Mouse (Mus musculus): ENCODE measurements at regions not wholly inside any gene's neighbourhood (a gene's known extent, or its start where the extent isn't known, plus 50 kb on each side); places are given as distances from the start of the nearest gene placed in this dataset.

GRCm38 (mm10) chr2:75147967-75148366, 322.4 kb downstream of the Mtx2 start:
- Histone ChIP-seq H3K9ac (ENCODE audit: low read depth, low read length) (no peak overlapping the region), H3K27me3 (ENCODE audit: control insufficient read depth, insufficient read depth, low read length) (no peaks in the 10 kb centered on the region), H3K4me1 (ENCODE audit: control insufficient read depth, insufficient read depth, low read length) (no peaks in the 10 kb centered on the region), H3K4me3 (ENCODE audit: low read length) (no peak overlapping the region), H3K4me2 (replicated peaks; ENCODE audit: low read depth, low read length) (no peak overlapping the region), H3K36me3 (ENCODE audit: control insufficient read depth, insufficient read depth, low read length) (no peaks in the 10 kb centered on the region), H3K27ac (ENCODE audit: low read depth, low read length) (no peak overlapping the region), H3K9me3 (ENCODE audit: control insufficient read depth, low read length) (no peaks in the 10 kb centered on the region)
- no peak for ATAC-seq (ENCODE audit: low FRiP score, low TSS enrichment)
- WGBS = 22% methylated on average over 8 of the region's 8 CpGs

DNA sequence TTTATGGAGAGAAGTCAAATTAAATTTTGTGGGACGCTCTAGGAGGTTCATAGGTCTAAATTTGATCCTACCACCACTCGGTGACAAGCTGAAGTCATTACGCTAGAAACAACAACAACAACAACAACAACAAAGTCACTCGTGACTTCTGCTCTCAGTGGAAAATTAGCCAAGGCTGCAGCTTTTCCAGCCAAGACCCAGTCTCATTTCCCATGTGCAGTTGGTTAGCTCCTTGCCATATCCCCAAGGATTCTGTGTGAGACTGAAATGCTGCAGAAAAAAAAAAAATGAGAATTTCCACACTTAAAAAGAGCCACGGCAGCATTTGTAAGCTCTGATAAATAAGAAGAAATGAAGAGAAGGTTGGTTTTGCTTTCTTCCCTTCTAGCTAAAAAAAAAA, 323.4 kb downstream of the Mtx2 start:
- Histone ChIP-seq H3K4me1 (ENCODE audit: control insufficient read depth, insufficient read depth, low read length) (no peaks in the 10 kb centered on the region), H3K9ac (ENCODE audit: low read depth, low read length) (no peak overlapping the region), H3K36me3 (ENCODE audit: control insufficient read depth, insufficient read depth, low read length) (no peaks in the 10 kb centered on the region), H3K4me2 (replicated peaks; ENCODE audit: low read depth, low read length) (no peak overlapping the region), H3K27me3 (ENCODE audit: control insufficient read depth, insufficient read depth, low read length) (no peaks in the 10 kb centered on the region), H3K4me3 (ENCODE audit: low read length) (no peak overlapping the region), H3K27ac (ENCODE audit: low read depth, low read length) (no peak overlapping the region), H3K9me3 (ENCODE audit: control insufficient read depth, low read length) (no peaks in the 10 kb centered on the region)
- WGBS = 51% methylated on average over 5 of the region's 5 CpGs
- ATAC-seq (ENCODE audit: low FRiP score, low TSS enrichment) = no peak

GRCm38 (mm10) chr2:75149562-75149961, 324.0 kb downstream of the Mtx2 start:
- no peak for ATAC-seq (ENCODE audit: low FRiP score, low TSS enrichment)
- Histone ChIP-seq H3K36me3 (ENCODE audit: control insufficient read depth, insufficient read depth, low read length) (no peaks in the 10 kb centered on the region), H3K9ac (ENCODE audit: low read depth, low read length) (peak overlapping the region; percentile 8; the same call in 1 of the 2 replicates), H3K4me3 (ENCODE audit: low read length) (peak overlapping the region; percentile 28), H3K27me3 (ENCODE audit: control insufficient read depth, insufficient read depth, low read length) (no peaks in the 10 kb centered on the region), H3K27ac (ENCODE audit: low read depth, low read length) (no peak overlapping the region), H3K4me1 (ENCODE audit: control insufficient read depth, insufficient read depth, low read length) (0 out of 2 replicates have a peak, but pooled peaks cover under 1% of the 10 kb centered on the region), H3K9me3 (ENCODE audit: control insufficient read depth, low read length) (no peaks in the 10 kb centered on the region), H3K4me2 (replicated peaks; ENCODE audit: low read depth, low read length) (peak overlapping the region; percentile 43)
- WGBS = 16% methylated on average over 12 of the region's 12 CpGs

- Histone ChIP-seq H3K27me3 (ENCODE audit: control insufficient read depth, insufficient read depth, low read length) (no peaks in the 10 kb centered on the region), H3K9ac (ENCODE audit: low read depth, low read length) (no peak overlapping the region), H3K36me3 (ENCODE audit: control insufficient read depth, insufficient read depth, low read length) (no peaks in the 10 kb centered on the region), H3K4me1 (ENCODE audit: control insufficient read depth, insufficient read depth, low read length) (peaks cover 2% of the 10 kb centered on the region; the same call in 1 of the 2 replicates), H3K9me3 (ENCODE audit: control insufficient read depth, low read length) (no peaks in the 10 kb centered on the region), H3K4me3 (ENCODE audit: low read length) (no peak overlapping the region), H3K4me2 (replicated peaks; ENCODE audit: low read depth, low read length) (no peak overlapping the region), H3K27ac (ENCODE audit: low read depth, low read length) (no peak overlapping the region)
- WGBS = 2% methylated on average over 6 of the region's 6 CpGs
- ATAC-seq (ENCODE audit: low FRiP score, low TSS enrichment) = no peak
These were observed 325.4 kb downstream of the Mtx2 start for GRCm38 (mm10) chr2:75150986-75151385.

GRCm38 (mm10) chr2:75151519-75151918, 325.9 kb downstream of the Mtx2 start:
- no peak for ATAC-seq (ENCODE audit: low FRiP score, low TSS enrichment)
- no peak overlapping the region for H3K4me2 ChIP-seq (replicated peaks; ENCODE audit: low read depth, low read length)
- no peaks in the 10 kb centered on the region for H3K9me3 ChIP-seq (ENCODE audit: control insufficient read depth, low read length)
- no peaks in the 10 kb centered on the region for H3K27me3 ChIP-seq (ENCODE audit: control insufficient read depth, insufficient read depth, low read length)
- H3K36me3 ChIP-seq (ENCODE audit: control insufficient read depth, insufficient read depth, low read length) = no peaks in the 10 kb centered on the region
- H3K27ac ChIP-seq (ENCODE audit: low read depth, low read length) = no peak overlapping the region
- 87% methylated on average over 8 of the region's 8 CpGs for WGBS
- no peak overlapping the region for H3K4me3 ChIP-seq (ENCODE audit: low read length)
- H3K4me1 ChIP-seq (ENCODE audit: control insufficient read depth, insufficient read depth, low read length) = peaks cover 2% of the 10 kb centered on the region; the same call in 1 of the 2 replicates
- no peak overlapping the region for H3K9ac ChIP-seq (ENCODE audit: low read depth, low read length)

GRCm38 (mm10) chr2:75152477-75152990, 326.9 kb downstream of the Mtx2 start:
- no peaks in the 10 kb centered on the region for H3K9me3 ChIP-seq (ENCODE audit: control insufficient read depth, low read length)
- H3K27me3 ChIP-seq (ENCODE audit: control insufficient read depth, insufficient read depth, low read length) = no peaks in the 10 kb centered on the region
- no peaks in the 10 kb centered on the region for H3K36me3 ChIP-seq (ENCODE audit: control insufficient read depth, insufficient read depth, low read length)
- WGBS = 31% methylated on average over 6 of the region's 6 CpGs
- H3K4me3 ChIP-seq (ENCODE audit: low read length) = no peak overlapping the region
- H3K4me1 ChIP-seq (ENCODE audit: control insufficient read depth, insufficient read depth, low read length) = peaks cover 2% of the 10 kb centered on the region; the same call in 1 of the 2 replicates
- no peak for ATAC-seq (ENCODE audit: low FRiP score, low TSS enrichment)
- H3K9ac ChIP-seq (ENCODE audit: low read depth, low read length) = no peak overlapping the region
- no peak overlapping the region for H3K27ac ChIP-seq (ENCODE audit: low read depth, low read length)
- H3K4me2 ChIP-seq (replicated peaks; ENCODE audit: low read depth, low read length) = no peak overlapping the region

DNA sequence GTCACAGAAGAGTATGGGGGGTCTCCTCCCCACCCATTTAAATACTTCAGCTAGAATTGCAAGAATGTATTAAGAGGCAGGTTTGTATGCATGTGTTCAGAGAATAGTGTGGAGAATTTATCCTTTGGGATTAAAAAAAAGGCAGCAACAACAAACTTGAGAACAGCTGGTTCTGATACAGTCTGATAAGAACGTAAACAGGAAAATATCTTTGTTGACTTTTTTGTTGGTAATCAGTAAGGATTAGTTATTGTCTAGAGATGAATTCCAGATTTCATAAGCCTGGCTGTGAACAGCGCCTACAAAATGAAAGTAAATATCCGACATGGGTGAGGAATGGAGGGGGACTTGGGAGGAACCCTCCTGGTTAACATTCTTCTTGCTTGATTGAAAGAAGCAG, 328.8 kb downstream of the Mtx2 start:
- Histone ChIP-seq H3K4me1 (ENCODE audit: control insufficient read depth, insufficient read depth, low read length) (peaks cover 2% of the 10 kb centered on the region; the same call in 1 of the 2 replicates), H3K36me3 (ENCODE audit: control insufficient read depth, insufficient read depth, low read length) (no peaks in the 10 kb centered on the region), H3K4me3 (ENCODE audit: low read length) (no peak overlapping the region; the same call in 1 of the 2 replicates), H3K27me3 (ENCODE audit: control insufficient read depth, insufficient read depth, low read length) (no peaks in the 10 kb centered on the region), H3K27ac (ENCODE audit: low read depth, low read length) (no peak overlapping the region), H3K9me3 (ENCODE audit: control insufficient read depth, low read length) (no peaks in the 10 kb centered on the region), H3K4me2 (replicated peaks; ENCODE audit: low read depth, low read length) (peak overlapping the region; percentile 10; the same call in 1 of the 2 replicates), H3K9ac (ENCODE audit: low read depth, low read length) (no peak overlapping the region)
- ATAC-seq (ENCODE audit: low FRiP score, low TSS enrichment) = no peak
- 68% methylated on average over 3 of the region's 3 CpGs for WGBS

DNA sequence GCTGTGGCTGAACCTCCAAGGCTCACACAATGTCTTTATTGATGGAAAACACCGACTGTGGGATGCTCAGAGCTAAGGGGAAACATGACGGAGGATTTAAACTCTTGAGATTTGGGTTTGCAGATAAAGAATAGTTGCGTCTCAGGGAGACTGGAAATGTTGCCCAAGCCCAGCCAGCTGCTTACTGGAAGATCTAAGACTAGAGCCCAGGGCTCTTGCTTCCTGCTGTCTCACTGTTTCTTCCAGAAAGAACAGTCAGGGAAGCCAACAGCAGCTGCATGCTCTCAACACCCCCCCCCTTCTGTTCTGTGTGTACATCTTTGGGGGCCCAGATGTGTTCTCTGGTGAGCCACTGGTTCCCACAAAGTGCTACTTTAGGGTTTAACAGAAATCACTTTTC, 333.0 kb downstream of the Mtx2 start:
- H3K9ac ChIP-seq (ENCODE audit: low read depth, low read length) = no peak overlapping the region

DNA sequence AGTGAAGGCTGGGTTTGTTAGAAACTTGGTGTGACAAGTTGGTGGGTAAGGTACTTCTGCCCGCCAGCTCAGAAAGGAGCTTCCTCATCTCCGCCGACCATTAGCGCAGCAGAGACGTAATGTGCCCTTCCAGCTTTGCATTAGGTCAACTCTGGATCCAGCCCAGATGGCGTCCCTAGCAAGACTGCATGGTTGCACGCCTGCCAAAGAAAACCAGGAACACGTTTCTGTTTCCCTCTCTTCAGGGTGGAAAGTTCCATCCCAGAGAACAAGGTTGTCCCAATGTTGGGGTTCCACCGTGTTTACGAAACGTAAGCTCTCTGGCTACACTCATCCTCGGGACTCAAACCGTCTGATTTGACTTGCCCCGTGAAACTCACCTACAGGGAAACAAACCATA, 335.5 kb downstream of the Mtx2 start:
- Histone ChIP-seq H3K36me3 (ENCODE audit: control insufficient read depth, insufficient read depth, low read length) (no peaks in the 10 kb centered on the region), H3K27ac (ENCODE audit: low read depth, low read length) (no peak overlapping the region), H3K27me3 (ENCODE audit: control insufficient read depth, insufficient read depth, low read length) (no peaks in the 10 kb centered on the region), H3K4me2 (replicated peaks; ENCODE audit: low read depth, low read length) (no peak overlapping the region), H3K4me1 (ENCODE audit: control insufficient read depth, insufficient read depth, low read length) (no peaks in the 10 kb centered on the region), H3K4me3 (ENCODE audit: low read length) (no peak overlapping the region), H3K9ac (ENCODE audit: low read depth, low read length) (no peak overlapping the region), H3K9me3 (ENCODE audit: control insufficient read depth, low read length) (no peaks in the 10 kb centered on the region)
- ATAC-seq (ENCODE audit: low FRiP score, low TSS enrichment) = no peak
- WGBS = 92% methylated on average over 14 of the region's 14 CpGs

More for the DNA sequence above, 333.0 kb downstream of the Mtx2 start:
- no peaks in the 10 kb centered on the region for H3K27me3 ChIP-seq (ENCODE audit: control insufficient read depth, insufficient read depth, low read length)
- WGBS = 57% methylated on average over 3 of the region's 3 CpGs
- no peaks in the 10 kb centered on the region for H3K36me3 ChIP-seq (ENCODE audit: control insufficient read depth, insufficient read depth, low read length)
- no peaks in the 10 kb centered on the region for H3K9me3 ChIP-seq (ENCODE audit: control insufficient read depth, low read length)
- H3K4me2 ChIP-seq (replicated peaks; ENCODE audit: low read depth, low read length) = no peak overlapping the region
- H3K4me1 ChIP-seq (ENCODE audit: control insufficient read depth, insufficient read depth, low read length) = peaks cover 2% of the 10 kb centered on the region; the same call in 1 of the 2 replicates
- H3K27ac ChIP-seq (ENCODE audit: low read depth, low read length) = no peak overlapping the region
- H3K4me3 ChIP-seq (ENCODE audit: low read length) = no peak overlapping the region
- ATAC-seq (ENCODE audit: low FRiP score, low TSS enrichment) = no peak
